Mouse (Mus musculus): ENCODE results near the gene Hspa1l. TPM values are rescaled to one million over a fixed set of nuclear protein-coding genes. Genes with fewer than 3 reads are reported as not detected.
A peak's percentile ranks its signal among the peaks of the same experiment; 100 is the strongest.
"Not testable (repeated sequence)": the region's sequence is repeated elsewhere in the genome, so short reads cannot be mapped to it uniquely, and the experiment has no call there.

Hspa1l gene
- polyA plus RNA-seq, 1 experiment from 2014 or later = 0.57 TPM

- Histone ChIP-seq H3K36me3 (ENCODE audit: control insufficient read depth, insufficient read depth, low read length) (0 out of 2 replicates have a peak, but pooled peaks cover under 1% of the 10 kb centered on the region), H3K27ac (ENCODE audit: low read length) (0 out of 2 replicates have a peak overlapping the region, but pooled peaks have one; percentile 5), H3K4me1 (ENCODE audit: control insufficient read depth, insufficient read depth, low read length) (peaks cover 17% of the 10 kb centered on the region), H3K4me3 (ENCODE audit: low read length) (peak overlapping the region; percentile 89), H3K9ac (ENCODE audit: low read depth, low read length) (peak overlapping the region; percentile 96), H3K27me3 (replicated peaks; ENCODE audit: control insufficient read depth, insufficient read depth, low read length) (no peaks in the 10 kb centered on the region), H3K9me3 (ENCODE audit: control insufficient read depth, low read length) (no peaks in the 10 kb centered on the region), H3K4me2 (ENCODE audit: low read depth, low read length) (peak overlapping the region; percentile 80)
- 12% methylated on average over 2 of the region's 2 CpGs for WGBS
- ATAC-seq = no peak
Observed at GRCm38 (mm10) chr17:34980655-34981054, 8.2 kb downstream of the Hspa1l start.

DNA sequence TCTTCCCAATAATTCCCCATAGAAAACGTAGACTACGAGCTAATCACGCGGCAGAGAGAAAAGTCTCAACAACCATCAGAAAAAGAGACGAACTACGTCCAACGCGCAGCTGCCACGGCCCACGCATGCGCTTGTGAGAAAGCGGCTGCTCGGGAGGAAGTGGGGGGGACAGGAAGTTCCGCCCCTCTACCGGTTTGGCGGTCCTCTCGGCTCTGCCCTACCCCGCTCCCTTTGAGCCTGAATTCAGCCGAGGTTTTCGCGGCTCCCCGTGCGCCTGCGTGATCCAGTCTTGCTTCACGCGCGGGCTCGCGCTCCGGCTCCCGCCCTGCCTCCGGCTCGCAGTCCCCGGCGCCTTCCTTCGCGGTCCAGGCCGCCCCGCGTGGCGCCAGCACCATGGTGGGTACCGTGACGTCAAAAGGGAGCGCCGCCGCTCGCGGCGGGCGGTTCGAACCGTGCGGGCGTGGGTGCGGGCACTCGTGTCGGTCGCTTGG, 9.2 kb downstream of the Hspa1l start, which contains the start of gene Lsm2:
TSS of gene Lsm2 (plus strand) at position 173 of the 491 bp plus-strand sequence.
- Histone ChIP-seq H3K4me3 (ENCODE audit: low read length) (peak within 1 kb of the TSS; percentile 89), H3K36me3 (ENCODE audit: control insufficient read depth, insufficient read depth, low read length) (0 out of 2 replicates have a peak, but pooled peaks cover 8% of the 10 kb centered on the region), H3K9ac (ENCODE audit: low read depth, low read length) (peak within 1 kb of the TSS; percentile 96), H3K9me3 (ENCODE audit: control insufficient read depth, low read length) (no peaks in the 10 kb centered on the region), H3K27me3 (replicated peaks; ENCODE audit: control insufficient read depth, insufficient read depth, low read length) (no peaks in the 10 kb centered on the region), H3K4me1 (ENCODE audit: control insufficient read depth, insufficient read depth, low read length) (peaks cover 17% of the 10 kb centered on the region), H3K4me2 (ENCODE audit: low read depth, low read length) (peak within 1 kb of the TSS; percentile 80), H3K27ac (ENCODE audit: low read length) (peak within 1 kb of the TSS; percentile 99)
- ATAC-seq = peak; percentile 94
- WGBS = under 1% methylated on average over 58 of the region's 58 CpGs

GRCm38 (mm10) chr17:34982328-34982727, 9.8 kb downstream of the Hspa1l start:
- no peaks in the 10 kb centered on the region for H3K9me3 ChIP-seq (ENCODE audit: control insufficient read depth, low read length)
- H3K4me3 ChIP-seq (ENCODE audit: low read length) = peak overlapping the region; percentile 89
- H3K27me3 ChIP-seq (replicated peaks; ENCODE audit: control insufficient read depth, insufficient read depth, low read length) = no peaks in the 10 kb centered on the region
- 0 out of 2 replicates have a peak, but pooled peaks cover 8% of the 10 kb centered on the region for H3K36me3 ChIP-seq (ENCODE audit: control insufficient read depth, insufficient read depth, low read length)
- H3K27ac ChIP-seq (ENCODE audit: low read length) = peak overlapping the region; percentile 99
- under 1% methylated on average over 15 of the region's 15 CpGs for WGBS
- peak overlapping the region; percentile 96 for H3K9ac ChIP-seq (ENCODE audit: low read depth, low read length)
- no peak; the same call in 1 of the 2 replicates for ATAC-seq
- peak overlapping the region; percentile 80 for H3K4me2 ChIP-seq (ENCODE audit: low read depth, low read length)
- H3K4me1 ChIP-seq (ENCODE audit: control insufficient read depth, insufficient read depth, low read length) = peaks cover 17% of the 10 kb centered on the region

DNA sequence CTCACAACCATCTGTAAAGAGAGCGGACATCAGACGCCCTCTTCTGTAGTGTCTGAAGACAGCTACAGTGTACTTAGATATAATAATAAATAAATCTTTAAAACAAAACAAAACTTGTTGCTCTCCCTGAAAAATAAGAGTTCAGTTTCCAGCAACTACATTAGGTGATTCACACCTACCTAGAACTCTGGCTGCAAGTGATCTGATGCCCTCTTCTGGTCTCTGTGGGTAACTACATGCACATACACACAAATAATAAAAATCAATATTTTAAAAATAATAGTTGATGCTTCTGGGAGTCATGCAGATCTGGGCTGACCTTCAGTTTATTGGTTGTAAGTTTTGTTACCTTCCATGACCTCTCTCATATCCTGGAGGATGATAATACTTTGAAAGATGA, 11.7 kb downstream of the Hspa1l start:
- Histone ChIP-seq H3K27me3 (replicated peaks; ENCODE audit: control insufficient read depth, insufficient read depth, low read length) (no peaks in the 10 kb centered on the region), H3K4me1 (ENCODE audit: control insufficient read depth, insufficient read depth, low read length) (peaks cover 17% of the 10 kb centered on the region), H3K36me3 (ENCODE audit: control insufficient read depth, insufficient read depth, low read length) (0 out of 2 replicates have a peak, but pooled peaks cover 8% of the 10 kb centered on the region), H3K9me3 (ENCODE audit: control insufficient read depth, low read length) (no peaks in the 10 kb centered on the region), H3K4me2 (ENCODE audit: low read depth, low read length) (no peak overlapping the region), H3K4me3 (ENCODE audit: low read length) (no peak overlapping the region), H3K27ac (ENCODE audit: low read length) (no peak overlapping the region), H3K9ac (ENCODE audit: low read depth, low read length) (no peak overlapping the region)
- 72% methylated on average over 2 of the region's 2 CpGs for WGBS
- ATAC-seq = no peak

DNA sequence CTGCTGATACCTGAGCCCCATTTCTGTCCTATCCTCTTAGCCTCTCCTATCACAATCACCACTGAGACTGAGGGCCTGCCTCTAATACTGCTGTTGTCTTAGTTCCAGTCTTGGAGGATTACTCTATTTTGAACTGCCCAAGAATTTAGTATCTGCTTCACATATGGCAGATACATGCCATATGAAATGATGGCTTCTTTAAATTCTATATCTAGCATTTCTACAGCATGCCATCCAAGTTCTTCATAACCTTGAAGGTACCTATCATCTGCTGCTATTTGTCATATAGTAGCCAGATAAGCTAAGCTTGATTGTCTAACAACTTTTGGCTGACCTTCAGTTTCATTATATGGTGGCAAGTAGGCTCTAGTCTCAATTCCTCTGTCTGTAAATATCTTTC, 22.2 kb downstream of the Hspa1l start:
- H3K4me2 ChIP-seq (ENCODE audit: low read depth, low read length) = no peak overlapping the region
- no peak for ATAC-seq
- no peak overlapping the region for H3K9ac ChIP-seq (ENCODE audit: low read depth, low read length)
- H3K4me3 ChIP-seq (ENCODE audit: low read length) = no peak overlapping the region
- H3K9me3 ChIP-seq (ENCODE audit: control insufficient read depth, low read length) = no peaks in the 10 kb centered on the region
- no peaks in the 10 kb centered on the region for H3K36me3 ChIP-seq (ENCODE audit: control insufficient read depth, insufficient read depth, low read length)
- peaks cover 2% of the 10 kb centered on the region; the same call in 1 of the 2 replicates for H3K4me1 ChIP-seq (ENCODE audit: control insufficient read depth, insufficient read depth, low read length)
- no peaks in the 10 kb centered on the region for H3K27me3 ChIP-seq (replicated peaks; ENCODE audit: control insufficient read depth, insufficient read depth, low read length)
- H3K27ac ChIP-seq (ENCODE audit: low read length) = no peak overlapping the region

GRCm38 (mm10) chr17:34995192-34995591, 22.7 kb downstream of the Hspa1l start:
- not testable (repeated sequence) for H3K4me1 ChIP-seq (ENCODE audit: control insufficient read depth, insufficient read depth, low read length); H3K27ac ChIP-seq (ENCODE audit: low read length); H3K4me2 ChIP-seq (ENCODE audit: low read depth, low read length); H3K9me3 ChIP-seq (ENCODE audit: control insufficient read depth, low read length); H3K36me3 ChIP-seq (ENCODE audit: control insufficient read depth, insufficient read depth, low read length); H3K9ac ChIP-seq (ENCODE audit: low read depth, low read length); H3K4me3 ChIP-seq (ENCODE audit: low read length); H3K27me3 ChIP-seq (replicated peaks; ENCODE audit: control insufficient read depth, insufficient read depth, low read length); ATAC-seq
- WGBS = 82% methylated on average over 4 of the region's 4 CpGs

GRCm38 (mm10) chr17:34995927-34996326, 23.4 kb downstream of the Hspa1l start:
- H3K4me1 ChIP-seq (ENCODE audit: control insufficient read depth, insufficient read depth, low read length) = not testable (repeated sequence)

DNA sequence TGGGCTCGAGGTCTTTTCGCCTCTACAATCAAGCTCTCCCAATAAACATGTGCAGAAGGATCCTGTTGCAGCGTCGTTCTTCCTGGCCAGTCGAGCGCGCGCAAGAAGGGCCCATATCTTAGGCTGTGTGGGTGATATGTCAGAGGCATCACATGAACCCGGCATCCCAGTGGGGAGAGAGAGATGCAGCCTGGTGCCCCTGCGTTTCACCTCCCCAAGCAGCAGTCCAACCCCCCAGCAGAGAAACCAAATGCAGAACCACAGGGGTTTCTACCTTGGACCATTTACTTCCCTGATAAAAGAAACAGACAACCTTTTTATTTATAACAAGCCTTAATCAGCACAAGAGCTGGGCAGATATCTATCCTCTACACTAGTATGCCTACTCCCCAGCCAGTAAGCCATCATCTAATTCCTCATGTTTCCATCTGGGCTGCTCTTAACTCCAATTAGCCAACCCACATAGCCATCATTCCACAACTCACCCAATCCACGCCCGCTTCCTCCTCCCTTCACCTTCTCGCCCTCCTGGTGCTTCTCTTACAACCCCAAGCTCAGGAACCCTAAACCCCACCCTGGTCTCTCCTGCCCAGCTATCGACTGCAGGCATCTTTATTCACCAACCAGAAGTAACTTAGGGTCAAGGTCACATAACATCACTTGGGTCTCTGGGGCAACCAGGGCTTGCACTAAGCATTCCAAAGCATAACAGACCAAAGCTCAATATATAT, 24.1 kb downstream of the Hspa1l start:
- Histone ChIP-seq H3K4me3 (ENCODE audit: low read length) (no peak overlapping the region), H3K27ac (ENCODE audit: low read length) (no peak overlapping the region), H3K9me3 (ENCODE audit: control insufficient read depth, low read length) (no peaks in the 10 kb centered on the region), H3K9ac (ENCODE audit: low read depth, low read length) (no peak overlapping the region), H3K4me2 (ENCODE audit: low read depth, low read length) (0 out of 2 replicates have a peak overlapping the region, but pooled peaks have one; percentile 9), H3K36me3 (ENCODE audit: control insufficient read depth, insufficient read depth, low read length) (no peaks in the 10 kb centered on the region), H3K27me3 (replicated peaks; ENCODE audit: control insufficient read depth, insufficient read depth, low read length) (no peaks in the 10 kb centered on the region), H3K4me1 (ENCODE audit: control insufficient read depth, insufficient read depth, low read length) (peaks cover 4% of the 10 kb centered on the region; the same call in 1 of the 2 replicates)
- WGBS = 87% methylated on average over 12 of the region's 14 CpGs
- ATAC-seq = no peak

More at GRCm38 (mm10) chr17:34995927-34996326, 23.4 kb downstream of the Hspa1l start:
- not testable (repeated sequence) for H3K4me2 ChIP-seq (ENCODE audit: low read depth, low read length); H3K27ac ChIP-seq (ENCODE audit: low read length); H3K9me3 ChIP-seq (ENCODE audit: control insufficient read depth, low read length); ATAC-seq; H3K9ac ChIP-seq (ENCODE audit: low read depth, low read length); H3K36me3 ChIP-seq (ENCODE audit: control insufficient read depth, insufficient read depth, low read length); H3K27me3 ChIP-seq (replicated peaks; ENCODE audit: control insufficient read depth, insufficient read depth, low read length); H3K4me3 ChIP-seq (ENCODE audit: low read length)
- WGBS = 95% methylated on average over 4 of the region's 4 CpGs

DNA sequence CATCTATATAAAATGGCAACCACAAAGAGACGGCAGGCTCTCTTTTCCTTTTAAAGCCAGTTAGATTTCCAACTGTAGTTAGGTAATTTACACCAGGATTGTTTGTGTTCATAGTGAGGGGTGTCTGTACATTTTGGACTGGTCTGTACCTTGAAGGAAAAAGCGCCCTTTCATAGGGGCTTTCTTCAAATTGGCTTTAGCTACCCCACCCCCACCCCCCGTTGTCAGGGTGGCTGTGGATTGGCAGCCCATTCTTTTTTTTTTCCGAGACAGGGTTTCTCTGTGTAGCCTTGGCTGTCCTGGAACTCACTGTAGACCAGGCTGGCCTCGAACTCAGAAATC, 24.6 kb downstream of the Hspa1l start:
- Histone ChIP-seq H3K27ac (ENCODE audit: low read length) (no peak overlapping the region), H3K36me3 (ENCODE audit: control insufficient read depth, insufficient read depth, low read length) (no peaks in the 10 kb centered on the region), H3K4me3 (ENCODE audit: low read length) (no peak overlapping the region), H3K4me1 (ENCODE audit: control insufficient read depth, insufficient read depth, low read length) (peaks cover 4% of the 10 kb centered on the region; the same call in 1 of the 2 replicates), H3K27me3 (replicated peaks; ENCODE audit: control insufficient read depth, insufficient read depth, low read length) (no peaks in the 10 kb centered on the region), H3K4me2 (ENCODE audit: low read depth, low read length) (no peak overlapping the region), H3K9ac (ENCODE audit: low read depth, low read length) (no peak overlapping the region), H3K9me3 (ENCODE audit: control insufficient read depth, low read length) (no peaks in the 10 kb centered on the region)
- WGBS = 86% methylated on average over 5 of the region's 5 CpGs
- ATAC-seq = no peak

All from intestine, embryonic 16.5 days (tissue).